Mouse (Mus musculus): ENCODE data around the gene Stim2. TPM values are rescaled to one million over a fixed set of nuclear protein-coding genes. Genes with fewer than 3 reads are reported as not detected.
A peak's percentile ranks its signal among the peaks of the same experiment; 100 is the strongest.

The Stim2 gene
- total RNA-seq, 4 experiments from 2014 or later, result 129 to 184 (median 146) TPM

GRCm38 (mm10) chr5:53994576-53994975, 3.7 kb upstream of the Stim2 start:
- DNase-seq (ENCODE audit: low spot score in 2 of 2), result no peak

- peak; percentile 77 to 78 for DNase-seq (ENCODE audit: low spot score in 2 of 2)
Measured at GRCm38 (mm10) chr5:53995316-53995715, 3.0 kb upstream of the Stim2 start.

- DNase-seq (ENCODE audit: low spot score in 2 of 2), result no peak
Measured at GRCm38 (mm10) chr5:53996822-53997221, 1.5 kb upstream of the Stim2 start.

- peak in 1 of 2 experiments; percentile 51 for DNase-seq (ENCODE audit: low spot score in 2 of 2)
Measured at GRCm38 (mm10) chr5:53998743-53999460, 603 bp downstream of the Stim2 start.

GRCm38 (mm10) chr5:53999461-53999770, 1.1 kb downstream of the Stim2 start:
- no peak for DNase-seq (ENCODE audit: low spot score in 2 of 2)

GRCm38 (mm10) chr5:53999831-54000230, 1.5 kb downstream of the Stim2 start:
- no peak for DNase-seq (ENCODE audit: low spot score in 2 of 2)

GRCm38 (mm10) chr5:54001021-54001420, 2.7 kb downstream of the Stim2 start:
- DNase-seq (ENCODE audit: low spot score in 2 of 2), result no peak

- no peak for DNase-seq (ENCODE audit: low spot score in 2 of 2)
Measured at GRCm38 (mm10) chr5:54005111-54005864, 7.0 kb downstream of the Stim2 start.

- DNase-seq (ENCODE audit: low spot score in 2 of 2), result no peak
Measured at GRCm38 (mm10) chr5:54005865-54006225, 7.5 kb downstream of the Stim2 start.

- DNase-seq (ENCODE audit: low spot score in 2 of 2), result no peak
Measured at GRCm38 (mm10) chr5:54006845-54007244, 8.5 kb downstream of the Stim2 start.

GRCm38 (mm10) chr5:54007617-54008016, 9.3 kb downstream of the Stim2 start:
- DNase-seq (ENCODE audit: low spot score in 2 of 2), result no peak

GRCm38 (mm10) chr5:54013271-54013670, 15.0 kb downstream of the Stim2 start:
- DNase-seq (ENCODE audit: low spot score in 2 of 2), result no peak

GRCm38 (mm10) chr5:54017143-54017542, 18.8 kb downstream of the Stim2 start:
- no peak for DNase-seq (ENCODE audit: low spot score in 2 of 2)

- no peak for DNase-seq (ENCODE audit: low spot score in 2 of 2)
Measured at GRCm38 (mm10) chr5:54018856-54019255, 20.6 kb downstream of the Stim2 start.

- no peak for DNase-seq (ENCODE audit: low spot score in 2 of 2)
Measured at GRCm38 (mm10) chr5:54019546-54019945, 21.2 kb downstream of the Stim2 start.

GRCm38 (mm10) chr5:54024610-54025009, 26.3 kb downstream of the Stim2 start:
- no peak for DNase-seq (ENCODE audit: low spot score in 2 of 2)

GRCm38 (mm10) chr5:54025630-54026029, 27.3 kb downstream of the Stim2 start:
- no peak for DNase-seq (ENCODE audit: low spot score in 2 of 2)

GRCm38 (mm10) chr5:54033217-54033616, 34.9 kb downstream of the Stim2 start:
- DNase-seq (ENCODE audit: low spot score in 2 of 2), result no peak

GRCm38 (mm10) chr5:54034680-54035079, 36.4 kb downstream of the Stim2 start:
- no peak for DNase-seq (ENCODE audit: low spot score in 2 of 2)

GRCm38 (mm10) chr5:54038615-54039014, 40.3 kb downstream of the Stim2 start:
- DNase-seq (ENCODE audit: low spot score in 2 of 2), result no peak

- no peak for DNase-seq (ENCODE audit: low spot score in 2 of 2)
Measured at GRCm38 (mm10) chr5:54040527-54040926, 42.2 kb downstream of the Stim2 start.

- no peak for DNase-seq (ENCODE audit: low spot score in 2 of 2)
Measured at GRCm38 (mm10) chr5:54042013-54042412, 43.7 kb downstream of the Stim2 start.

GRCm38 (mm10) chr5:54045523-54045922, 47.2 kb downstream of the Stim2 start:
- no peak for DNase-seq (ENCODE audit: low spot score in 2 of 2)

Measured in layer of hippocampus, adult 8-10 months (tissue).